Mouse (Mus musculus) gastrocnemius, postnatal 14 days (tissue): Measurements from ENCODE around the gene 1700102P08Rik. TPM values are rescaled to one million over a fixed set of nuclear protein-coding genes. Genes with fewer than 3 reads are reported as not detected.

Source experiments
- DNase-seq: peaks from one replicate; pipeline ENCODE4 v3.0.0; 2021; ENCODE audit warnings: mixed read lengths
- intact Hi-C: fragments of 180-260 bp; cut with DNase I; formaldehyde crosslinking; loops from one replicate; pipeline ENCODE4 v1.15.1; 2025; ENCODE audit warnings: low total_unique reads
- long read RNA-seq, 2 experiments: library from polyadenylated mRNA; stranded (forward); transcript quantifications; one replicate each; pipeline ENCODE4 v2.0.0; 2021
- total RNA-seq, 2 experiments: library from RNA; stranded (reverse); gene quantifications; 2 replicates each; pipeline ENCODE4 v1.2.3; 2021

The 1700102P08Rik gene
- under 1 TPM; 0.31 to 0.42 TPM for total RNA-seq
- long read RNA-seq, experiment 1 = 0 reads
- long read RNA-seq, experiment 2 = 0 reads

DNA sequence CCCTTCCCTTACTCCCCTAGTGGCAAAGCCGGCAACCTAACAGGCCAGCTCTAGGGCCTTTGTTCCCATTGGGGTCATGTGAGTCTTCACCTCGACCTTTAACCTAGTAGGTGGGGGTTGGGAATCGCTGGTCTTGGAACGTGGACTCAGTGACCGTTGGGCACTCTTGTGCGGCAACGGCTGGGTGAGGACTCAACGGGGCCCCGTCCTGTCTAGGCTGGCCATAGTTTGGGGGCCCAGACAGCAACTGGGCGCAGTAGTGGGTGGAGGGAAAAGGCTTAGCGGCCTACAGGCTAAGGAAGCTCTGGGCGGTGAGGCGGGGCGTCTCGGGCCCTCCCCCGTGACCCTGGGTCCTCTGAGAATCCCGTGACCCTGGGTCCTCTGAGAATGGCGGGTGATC, at the start of gene 1700102P08Rik:
1700102P08Rik (plus strand) TSS at position 130 of the 400 bp plus-strand sequence.
- no peak for DNase-seq
- intact Hi-C loops = no loop called here

DNA sequence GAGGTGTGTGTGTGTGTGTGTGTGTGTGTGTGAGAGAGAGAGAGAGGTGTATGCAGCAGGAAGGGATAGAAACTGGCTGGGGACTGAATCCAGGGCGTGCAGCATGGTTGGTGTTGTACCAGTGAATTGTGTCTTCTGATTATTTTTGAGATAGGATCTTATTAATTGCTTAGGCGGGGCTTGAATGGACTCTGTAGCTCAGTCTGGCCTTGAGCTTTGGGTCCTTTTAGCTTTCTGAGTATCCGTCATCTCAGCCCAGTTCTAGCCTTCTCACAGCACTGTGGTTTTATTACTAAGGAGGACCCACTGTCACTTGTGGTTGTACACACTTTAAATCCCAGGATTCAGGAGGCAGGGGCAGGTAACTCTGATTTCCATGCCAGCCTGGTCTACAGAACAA, 49.3 kb upstream of the 1700102P08Rik start:
- intact Hi-C loops = no loop called here
- no peak for DNase-seq

GRCm38 (mm10) chr9:108343835-108344234, 48.8 kb upstream of the 1700102P08Rik start:
- DNase-seq = no peak
- intact Hi-C loops = no loop called here

GRCm38 (mm10) chr9:108344471-108344870, 48.1 kb upstream of the 1700102P08Rik start:
- no peak for DNase-seq
- intact Hi-C loops = no loop called here

DNA sequence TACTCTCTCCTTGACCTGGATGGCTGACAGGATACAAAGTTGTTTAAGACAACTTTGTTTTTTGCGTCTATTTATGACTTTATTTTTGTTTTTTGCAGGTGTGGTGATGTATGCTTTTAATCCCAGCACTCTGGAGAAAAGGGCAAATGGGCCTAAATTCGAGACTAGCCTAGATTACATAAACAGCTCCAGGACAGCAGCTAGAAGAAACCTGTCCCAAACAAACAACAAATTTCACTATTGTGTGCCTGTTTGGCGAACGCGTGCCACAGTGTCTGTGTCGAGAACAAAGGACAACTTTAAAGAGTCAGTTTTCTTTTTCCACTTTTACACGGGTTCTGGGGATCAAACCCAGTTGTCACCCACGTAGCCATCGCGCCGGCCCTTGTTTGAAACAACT, 45.6 kb upstream of the 1700102P08Rik start:
- no peak for DNase-seq
- intact Hi-C loops = no loop called here

DNA sequence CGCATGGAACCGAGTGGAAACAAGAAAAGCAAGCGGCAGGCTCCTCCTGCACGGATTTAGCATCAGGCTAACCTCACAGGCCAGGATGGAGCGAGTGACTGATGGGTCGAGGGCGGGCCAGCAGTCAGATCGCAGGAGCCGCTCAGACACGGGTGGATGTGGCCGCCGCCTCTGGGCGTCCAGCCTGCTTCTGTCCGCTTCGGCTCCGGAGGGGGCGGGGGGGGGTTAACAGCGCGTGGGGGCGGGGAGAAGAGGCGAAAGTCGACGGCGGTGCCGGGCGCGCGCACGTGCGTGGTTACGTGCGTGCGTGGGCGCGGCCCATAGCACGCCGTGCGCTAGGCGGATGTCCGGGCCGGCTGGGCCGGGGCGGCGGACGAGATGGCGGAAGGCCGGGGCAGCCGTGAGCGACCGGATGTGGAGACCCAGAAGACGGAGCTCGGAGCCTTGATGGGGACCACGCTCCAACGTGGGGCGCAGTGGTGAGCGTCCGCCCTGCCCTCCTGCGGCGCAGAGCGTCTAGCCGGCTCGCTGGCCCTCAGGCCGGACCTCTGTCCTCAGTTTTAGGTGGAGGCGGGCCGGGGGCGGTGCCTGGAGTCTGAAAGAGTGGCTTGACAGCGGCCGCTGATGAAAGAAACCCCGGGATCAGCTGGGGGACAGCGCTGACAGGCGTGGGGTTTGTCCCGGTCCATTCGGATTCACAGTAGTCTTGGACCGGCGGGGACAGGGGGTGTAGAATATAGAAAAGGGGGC, 44.9 kb upstream of the 1700102P08Rik start, which contains the start of gene Usp4:
Usp4 (plus strand) TSS at position 314 of the 750 bp plus-strand sequence.
- DNase-seq = peak; percentile 91
- intact Hi-C loops = no loop called here

GRCm38 (mm10) chr9:108348290-108348680, 44.3 kb upstream of the 1700102P08Rik start:
- no peak for DNase-seq
- intact Hi-C loops = no loop called here

DNA sequence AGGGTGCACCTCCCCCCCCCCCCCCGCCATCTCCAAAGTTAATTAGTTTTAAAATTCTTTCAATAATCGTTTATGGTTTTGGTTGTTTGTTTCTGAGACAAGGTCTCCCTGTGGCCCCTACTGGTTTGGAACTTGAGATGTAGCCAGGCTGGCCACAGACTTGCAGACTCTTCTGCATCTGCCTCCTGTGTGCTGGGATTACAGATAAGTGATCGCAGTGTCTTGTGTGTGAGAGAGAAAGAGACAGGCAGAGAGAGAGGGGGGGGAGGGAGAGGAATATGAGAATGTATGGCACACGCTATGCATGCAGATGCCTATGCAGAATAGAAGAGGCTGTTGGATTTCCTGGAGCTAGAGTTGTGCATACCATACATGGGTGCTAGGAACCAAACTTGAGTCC, 42.9 kb upstream of the 1700102P08Rik start:
- intact Hi-C loops = no loop called here
- no peak for DNase-seq

GRCm38 (mm10) chr9:108378234-108378633, 14.4 kb upstream of the 1700102P08Rik start:
- DNase-seq = no peak
- intact Hi-C loops = no loop called here

- no peak for DNase-seq
- intact Hi-C loops = no loop called here
Measured at GRCm38 (mm10) chr9:108378736-108379135, 13.9 kb upstream of the 1700102P08Rik start.

DNA sequence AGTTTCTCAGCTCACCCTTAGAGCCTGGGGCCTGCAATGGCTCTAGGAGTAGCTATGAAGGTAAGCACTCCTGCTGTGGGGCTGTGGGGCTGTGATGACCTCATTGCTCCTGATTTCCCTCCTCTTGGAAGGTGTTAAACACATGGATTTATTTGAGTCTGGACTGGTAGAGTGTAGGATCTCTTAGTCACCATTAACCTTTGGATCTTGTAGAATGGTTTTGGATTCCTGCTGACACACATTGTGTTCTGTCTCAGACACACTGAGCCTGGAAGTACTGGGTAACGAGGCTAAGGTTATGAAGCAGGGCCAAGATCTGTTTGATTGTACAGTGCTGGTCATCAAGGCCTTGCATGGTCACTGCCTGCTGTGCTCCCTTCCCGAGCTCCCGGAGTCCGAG, 13.3 kb upstream of the 1700102P08Rik start:
- no peak for DNase-seq
- intact Hi-C loops = no loop called here

DNA sequence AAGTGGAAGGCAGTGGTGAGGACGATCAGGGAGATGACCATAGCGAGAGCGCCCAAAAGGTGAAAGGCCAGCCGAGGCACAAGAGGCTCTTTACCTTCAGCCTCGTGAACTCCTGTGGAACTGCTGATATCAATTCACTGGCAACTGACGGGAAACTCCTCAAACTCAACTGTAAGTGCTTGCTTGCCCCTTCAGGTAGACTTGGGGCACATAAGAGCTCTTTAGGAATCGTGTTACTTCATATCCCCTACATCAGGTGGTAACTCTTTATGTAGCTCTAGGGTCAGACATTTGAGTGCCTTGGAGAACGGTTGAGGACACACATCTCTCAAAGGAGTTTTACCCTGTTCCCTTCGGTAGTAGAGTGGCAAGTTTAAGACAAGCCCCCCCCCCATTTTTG, 11.2 kb upstream of the 1700102P08Rik start:
- no peak for DNase-seq
- intact Hi-C loops = loop anchor here (10.0 kb wide), 1 partner anchor 153 kb away; no protein-coding TSS in a partner anchor

DNA sequence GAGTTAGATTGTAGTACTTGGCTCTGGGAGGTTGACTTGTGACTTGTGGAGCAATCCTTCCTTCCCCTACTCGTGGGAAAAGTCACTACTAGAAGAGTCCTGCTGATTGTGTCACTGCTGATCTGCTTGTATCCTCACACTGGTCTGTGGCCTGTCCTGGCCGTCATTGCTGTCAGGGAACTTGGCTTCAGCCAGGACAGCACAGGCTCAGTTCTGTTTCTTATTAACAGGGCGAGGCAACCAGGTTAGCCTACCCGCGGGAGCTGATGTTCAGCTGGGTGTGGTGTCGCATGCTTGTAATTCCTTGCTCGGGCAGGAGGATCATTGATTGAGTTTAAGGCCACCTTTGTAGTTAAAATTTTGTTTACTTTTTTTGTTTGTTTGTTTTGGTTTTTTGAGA, 7.6 kb upstream of the 1700102P08Rik start:
- DNase-seq = no peak
- intact Hi-C loops = loop anchor here (10.0 kb wide), 1 partner anchor 150 kb away; no protein-coding TSS in a partner anchor

- intact Hi-C loops = loop anchor here (10.0 kb wide), 1 partner anchor 148 kb away; no protein-coding TSS in a partner anchor
- DNase-seq = peak; percentile 20
Measured at GRCm38 (mm10) chr9:108386816-108387215, 5.8 kb upstream of the 1700102P08Rik start.

DNA sequence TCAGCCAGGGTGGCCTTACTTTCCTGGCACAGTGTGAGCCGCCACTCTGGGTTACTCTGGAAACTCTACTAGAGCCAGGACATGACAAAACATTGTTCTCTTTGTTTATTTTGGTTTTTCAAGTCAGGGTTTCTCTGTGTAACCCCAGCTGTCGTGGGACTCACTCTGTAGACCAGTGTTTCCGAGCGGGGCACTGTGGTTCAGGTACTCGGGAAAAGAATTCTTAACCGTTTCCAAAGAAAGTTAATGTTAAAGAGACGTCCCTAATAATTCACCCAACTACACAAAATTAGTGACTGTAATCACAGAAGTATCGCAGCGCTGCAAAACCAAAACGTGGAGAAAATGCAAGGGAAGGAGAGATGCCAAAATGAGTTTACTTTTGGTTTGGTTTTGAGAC, 4.0 kb upstream of the 1700102P08Rik start:
- intact Hi-C loops = loop anchor here (10.0 kb wide), 1 partner anchor 146 kb away; no protein-coding TSS in a partner anchor
- DNase-seq = no peak

GRCm38 (mm10) chr9:108389220-108389619, 3.4 kb upstream of the 1700102P08Rik start:
- DNase-seq = no peak
- intact Hi-C loops = loop anchor here (10.0 kb wide), 1 partner anchor 146 kb away; no protein-coding TSS in a partner anchor

- DNase-seq = no peak
Measured at GRCm38 (mm10) chr9:108394191-108394590, 1.6 kb downstream of the 1700102P08Rik start.

GRCm38 (mm10) chr9:108395427-108395826, 2.8 kb downstream of the 1700102P08Rik start:
- no peak for DNase-seq
- intact Hi-C loops = no loop called here

More at GRCm38 (mm10) chr9:108394191-108394590, 1.6 kb downstream of the 1700102P08Rik start:
- intact Hi-C loops = no loop called here

GRCm38 (mm10) chr9:108398324-108398723, 5.7 kb downstream of the 1700102P08Rik start:
- intact Hi-C loops = no loop called here
- DNase-seq = no peak

GRCm38 (mm10) chr9:108401186-108401960, 8.8 kb downstream of the 1700102P08Rik start:
- peak; percentile 67 for DNase-seq
- intact Hi-C loops = no loop called here
